Mouse (Mus musculus) heart, postnatal 14 days (tissue): ENCODE measurements at regions not wholly inside any gene's neighbourhood (a gene's known extent, or its start where the extent isn't known, plus 50 kb on each side); places are given as distances from the start of the nearest gene placed in this dataset.

ENCODE experiments used
- DNase-seq, 2 experiments: peaks; one replicate each; pipeline ENCODE4 v3.0.0; 2021 to 2022
- intact Hi-C: fragments of 180-260 bp; cut with DNase I; formaldehyde crosslinking; loops from one replicate; pipeline ENCODE4 v1.15.1; 2025

DNA sequence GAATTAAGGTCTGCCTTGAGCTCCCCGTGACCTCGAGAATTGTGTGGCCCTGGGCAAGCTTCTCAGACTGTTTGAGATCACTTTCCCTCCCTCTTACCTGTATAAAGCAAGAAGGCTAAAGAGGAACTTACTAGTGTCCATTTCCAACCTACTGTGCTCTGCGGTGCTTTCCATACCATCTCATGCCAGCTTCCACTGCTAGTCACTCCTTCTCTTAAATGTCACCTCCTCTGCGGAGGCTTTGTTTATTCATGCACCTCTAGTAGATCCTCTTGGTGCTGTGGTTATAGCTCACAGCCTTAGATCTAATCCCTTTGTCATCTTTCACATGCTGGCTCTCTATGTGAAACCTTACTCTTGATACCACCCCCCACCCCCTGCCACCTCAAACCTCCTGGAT lies 2310.3 kb upstream of the Lrrc6 start:
- intact Hi-C loops = no loop called here
- no peak for DNase-seq

- intact Hi-C loops = no loop called here
- no peak for DNase-seq
Observed at GRCm38 (mm10) chr15:68810593-68810992, 2309.9 kb upstream of the Lrrc6 start.

DNA sequence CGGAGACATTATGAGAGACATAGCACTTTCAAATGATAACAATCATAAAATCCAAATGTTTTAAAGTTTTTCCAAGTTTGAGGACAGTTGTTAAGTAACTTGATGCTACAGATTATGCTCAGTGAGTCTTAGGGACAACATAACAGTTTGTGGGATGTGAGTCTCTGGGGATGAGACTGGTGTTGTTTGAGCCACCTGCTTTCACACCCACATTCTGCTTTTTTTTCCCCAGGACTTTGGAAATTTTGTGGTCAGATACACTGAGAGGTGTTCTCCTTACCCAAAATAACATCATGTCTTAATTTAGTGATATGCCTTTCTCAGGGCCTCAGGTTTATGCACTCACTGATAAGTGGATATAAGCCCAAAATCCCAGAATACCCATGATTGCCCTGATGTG lies 2307.5 kb upstream of the Lrrc6 start:
- intact Hi-C loops = no loop called here

DNA sequence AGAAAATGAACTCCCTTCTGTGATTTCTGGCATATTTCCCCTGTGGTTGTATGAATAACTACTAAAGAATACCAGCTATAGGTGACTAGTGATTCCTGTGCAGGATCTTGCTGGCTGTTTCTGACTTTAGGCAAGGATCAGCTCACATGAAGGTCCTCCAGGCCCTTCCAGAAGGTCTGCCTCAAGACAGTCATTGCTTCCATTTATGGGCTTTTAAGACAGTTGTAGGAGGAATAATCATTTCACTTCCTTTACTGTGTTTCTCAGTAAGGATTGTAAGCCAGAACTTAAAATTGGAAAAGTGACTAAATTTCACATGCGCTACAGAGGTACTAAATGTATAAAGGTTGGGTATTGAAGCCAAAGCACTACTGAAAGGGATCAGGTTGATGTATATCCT lies 2303.5 kb upstream of the Lrrc6 start:
- intact Hi-C loops = no loop called here

More for the DNA sequence above, 2307.5 kb upstream of the Lrrc6 start:
- no peak for DNase-seq

DNA sequence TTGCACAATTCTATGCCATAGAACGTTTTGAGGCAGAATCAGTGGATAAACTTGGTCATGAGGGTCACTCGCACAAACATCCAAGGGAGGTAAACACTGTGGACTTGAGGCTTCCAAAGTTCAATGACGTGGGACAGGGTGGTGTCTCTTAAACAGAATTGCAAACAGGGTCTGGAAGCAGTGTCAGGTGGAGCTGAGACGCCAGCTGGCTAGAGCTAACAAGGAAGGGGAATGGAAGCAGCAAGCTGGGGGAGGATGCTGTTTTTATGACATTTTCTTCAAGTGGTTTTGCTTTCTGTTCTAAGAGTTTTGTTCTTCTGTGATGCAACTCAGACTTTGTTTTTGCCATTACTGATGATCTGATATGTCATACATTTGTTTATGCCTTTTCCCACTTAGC lies 2301.1 kb upstream of the Lrrc6 start:
- no peak for DNase-seq
- intact Hi-C loops = no loop called here

More for the DNA sequence above, 2303.5 kb upstream of the Lrrc6 start:
- DNase-seq = no peak

- no peak for DNase-seq
- intact Hi-C loops = no loop called here
Observed at GRCm38 (mm10) chr15:68797406-68797805, 2296.7 kb upstream of the Lrrc6 start.

DNA sequence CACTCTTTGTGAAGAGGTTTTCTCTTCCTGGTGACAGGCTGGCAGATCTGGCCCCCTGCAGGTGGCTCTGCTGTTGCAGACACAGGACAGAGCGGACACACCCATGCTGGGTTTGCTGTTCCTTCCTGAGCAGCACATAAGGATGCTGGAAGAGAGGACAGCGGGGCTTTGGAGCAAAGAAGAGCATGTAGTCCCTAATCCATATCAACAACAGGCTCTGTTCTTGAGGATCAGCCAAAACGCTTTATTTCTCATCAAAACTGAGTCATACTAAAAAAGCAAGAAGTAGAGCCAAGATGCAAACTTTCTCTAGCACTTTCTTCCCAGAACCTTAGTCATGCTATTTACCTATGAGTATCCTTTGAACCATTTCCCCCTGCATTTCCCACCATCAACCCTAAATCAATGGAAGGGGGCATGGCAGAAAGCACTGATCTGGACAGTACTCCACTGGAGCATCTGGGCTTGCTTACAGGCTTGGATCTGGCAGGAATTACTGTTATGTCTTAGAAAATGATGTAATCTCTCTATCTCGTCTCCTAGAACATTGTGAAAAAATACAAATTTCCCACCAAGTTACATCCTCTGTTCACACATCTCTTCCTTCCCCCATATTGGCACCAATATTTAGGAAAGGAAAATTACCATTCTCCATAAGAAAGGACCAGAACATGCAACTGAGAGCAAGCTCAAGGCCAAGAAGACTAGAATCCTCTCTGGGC lies 2294.7 kb upstream of the Lrrc6 start:
- intact Hi-C loops = no loop called here
- DNase-seq = peak; percentile 1 to 10

GRCm38 (mm10) chr15:68759948-68760347 lies 2259.2 kb upstream of the Lrrc6 start:
- DNase-seq = no peak
- intact Hi-C loops = no loop called here

DNA sequence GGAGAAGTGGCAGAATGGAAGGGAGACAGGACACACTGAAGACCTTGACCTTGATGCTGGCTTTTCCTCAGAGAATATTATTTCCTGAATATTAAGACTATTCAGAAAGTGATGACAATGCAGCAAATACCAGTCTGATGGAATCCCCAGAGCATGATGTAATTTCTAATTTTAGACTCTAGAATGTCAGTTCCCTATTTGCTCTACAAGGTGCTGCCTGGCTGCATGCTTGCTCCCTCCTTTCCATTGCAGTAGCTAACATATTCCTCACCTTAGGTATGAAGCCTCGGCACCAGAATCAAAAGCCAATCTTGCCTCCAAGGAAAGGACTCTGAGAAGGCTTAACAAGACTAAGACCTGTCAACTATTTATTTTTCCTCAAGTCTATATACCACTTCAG lies 2254.5 kb upstream of the Lrrc6 start:
- DNase-seq = no peak
- intact Hi-C loops = no loop called here

- intact Hi-C loops = no loop called here
- no peak for DNase-seq
Observed at GRCm38 (mm10) chr15:68754834-68755233, 2254.1 kb upstream of the Lrrc6 start.

DNA sequence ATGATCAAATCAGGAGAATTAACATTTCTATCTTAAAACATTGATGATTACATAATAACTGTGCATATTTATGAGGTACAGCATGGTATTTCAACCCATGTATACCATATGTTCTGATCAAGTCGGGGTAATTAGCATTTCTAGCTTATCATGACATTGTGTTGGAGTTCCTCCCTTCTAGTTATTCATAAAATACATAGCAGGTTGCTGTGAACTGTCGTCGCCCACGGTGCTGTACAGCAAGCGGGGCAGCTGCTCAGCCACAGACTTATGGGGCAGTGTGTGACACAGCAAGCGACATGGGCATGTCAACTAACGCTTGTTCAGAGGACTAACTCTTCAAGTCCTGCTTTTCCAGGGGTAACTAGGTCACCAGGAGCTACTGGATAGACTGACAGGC lies 2238.6 kb upstream of the Lrrc6 start:
- no peak for DNase-seq
- intact Hi-C loops = no loop called here

- no peak for DNase-seq
- intact Hi-C loops = no loop called here
Observed at GRCm38 (mm10) chr15:68721250-68721649, 2220.5 kb upstream of the Lrrc6 start.

DNA sequence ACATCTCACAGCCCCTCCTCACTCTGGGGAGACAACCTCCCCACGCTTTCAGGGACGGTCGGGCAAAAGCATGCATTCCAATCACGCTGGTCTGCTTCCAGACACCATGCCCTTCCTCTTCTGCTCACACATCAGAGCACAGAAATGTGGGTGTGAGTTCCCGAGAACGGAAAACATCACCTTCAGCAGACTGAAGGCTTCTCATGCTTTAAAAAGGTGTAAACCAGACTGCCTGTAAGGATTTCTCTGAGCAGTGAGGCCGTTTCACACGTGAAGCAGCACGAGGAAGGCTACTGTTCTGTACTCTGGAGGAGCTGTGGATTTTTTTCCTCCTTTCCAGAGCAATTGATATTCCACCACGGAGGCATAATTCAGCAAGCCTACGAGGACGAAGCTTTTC lies 2218.8 kb upstream of the Lrrc6 start:
- DNase-seq = no peak
- intact Hi-C loops = no loop called here

DNA sequence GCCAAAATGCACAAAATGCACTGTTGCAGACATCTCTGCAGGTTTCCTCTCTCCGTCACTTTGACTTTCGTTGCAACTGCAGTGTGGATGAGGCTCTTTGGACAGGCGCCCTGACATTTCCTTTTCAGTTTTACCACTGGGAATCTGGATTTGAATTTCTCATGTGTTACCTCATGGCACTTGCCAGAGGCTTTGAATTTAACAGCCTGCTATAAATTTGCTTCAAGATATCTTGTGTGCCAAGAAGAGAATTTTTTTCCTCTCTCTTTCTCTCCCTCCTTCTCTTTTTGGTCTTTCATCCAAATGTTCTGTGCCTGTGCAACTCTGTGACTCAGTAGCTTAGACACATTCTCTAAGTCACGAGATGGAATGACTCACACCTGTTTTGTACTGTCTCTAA lies 2213.6 kb upstream of the Lrrc6 start:
- intact Hi-C loops = no loop called here
- DNase-seq = no peak

- no peak for DNase-seq
- intact Hi-C loops = no loop called here
Observed at GRCm38 (mm10) chr15:68707306-68707705, 2206.6 kb upstream of the Lrrc6 start.

DNA sequence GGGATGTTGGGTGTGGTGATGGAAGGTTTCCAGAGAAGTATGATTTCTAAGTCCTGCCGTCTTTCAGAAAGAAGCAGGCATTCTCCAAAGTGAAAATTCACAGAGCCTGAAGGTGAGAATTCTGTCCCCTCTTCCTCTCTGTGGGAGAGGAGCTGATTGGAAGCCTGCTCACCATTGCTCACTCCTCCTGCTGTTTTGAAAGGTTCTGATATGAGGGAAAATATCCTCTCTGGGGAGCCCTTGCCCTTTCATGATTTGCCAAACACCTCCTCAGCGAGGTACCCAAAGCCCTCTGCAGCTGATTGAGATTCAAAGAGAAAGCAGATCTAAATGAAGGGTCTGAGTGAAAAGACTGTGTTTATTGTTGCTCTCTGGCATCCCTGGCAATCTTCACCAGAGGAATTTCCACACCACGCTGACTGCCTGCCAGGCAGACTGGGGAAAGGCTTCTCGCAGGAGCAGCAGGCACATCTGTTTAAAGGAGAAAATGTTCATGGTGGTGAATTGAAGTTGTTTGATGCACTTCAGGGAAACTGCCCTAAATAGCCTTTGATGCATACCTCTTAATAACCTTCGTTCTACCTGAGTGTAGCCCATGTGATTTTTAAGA lies 2194.4 kb upstream of the Lrrc6 start:
- intact Hi-C loops = no loop called here
- DNase-seq = no peak

GRCm38 (mm10) chr15:68667462-68667861 lies 2166.8 kb upstream of the Lrrc6 start:
- intact Hi-C loops = no loop called here
- no peak for DNase-seq

GRCm38 (mm10) chr15:68665331-68665730 lies 2164.6 kb upstream of the Lrrc6 start:
- intact Hi-C loops = no loop called here
- no peak for DNase-seq

DNA sequence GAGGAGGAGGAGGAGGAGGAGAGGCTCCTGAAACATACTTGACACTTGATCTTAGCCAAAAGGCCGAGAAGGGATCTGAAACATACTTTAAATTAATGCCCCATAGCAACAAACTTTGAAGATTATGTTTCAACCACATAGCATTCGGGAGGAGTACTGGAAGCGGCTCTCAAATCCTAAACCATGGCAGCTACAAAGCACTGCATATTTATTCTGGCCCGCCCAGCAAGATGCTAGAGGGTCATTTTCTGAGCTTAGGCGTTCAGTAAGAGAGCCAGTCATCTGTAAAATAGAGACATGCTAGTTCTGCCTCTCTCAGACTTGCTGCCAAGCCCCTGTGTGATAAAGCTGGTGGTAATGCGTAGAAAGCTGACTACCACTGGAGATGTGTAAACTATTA lies 2156.0 kb upstream of the Lrrc6 start:
- intact Hi-C loops = no loop called here
- no peak for DNase-seq

DNA sequence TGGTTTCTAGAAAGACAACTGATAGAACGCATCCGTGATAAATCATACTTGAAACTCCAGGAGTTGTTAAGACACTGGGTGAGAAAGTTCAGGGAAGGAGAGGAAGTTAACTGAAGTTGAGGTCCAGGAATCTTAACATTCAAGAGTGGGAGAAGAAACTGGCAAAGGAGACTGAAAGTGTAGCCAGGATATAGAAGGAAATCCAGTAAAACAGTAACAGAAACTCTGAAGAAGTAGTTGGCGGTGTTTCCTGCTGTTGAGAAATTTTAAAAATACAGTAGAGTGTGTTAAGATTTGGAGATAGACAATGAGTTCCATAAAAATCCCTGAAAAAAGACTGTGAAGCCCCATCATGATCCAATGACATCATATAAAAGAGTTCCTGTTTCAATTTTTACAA lies 2154.3 kb upstream of the Lrrc6 start:
- intact Hi-C loops = no loop called here

DNA sequence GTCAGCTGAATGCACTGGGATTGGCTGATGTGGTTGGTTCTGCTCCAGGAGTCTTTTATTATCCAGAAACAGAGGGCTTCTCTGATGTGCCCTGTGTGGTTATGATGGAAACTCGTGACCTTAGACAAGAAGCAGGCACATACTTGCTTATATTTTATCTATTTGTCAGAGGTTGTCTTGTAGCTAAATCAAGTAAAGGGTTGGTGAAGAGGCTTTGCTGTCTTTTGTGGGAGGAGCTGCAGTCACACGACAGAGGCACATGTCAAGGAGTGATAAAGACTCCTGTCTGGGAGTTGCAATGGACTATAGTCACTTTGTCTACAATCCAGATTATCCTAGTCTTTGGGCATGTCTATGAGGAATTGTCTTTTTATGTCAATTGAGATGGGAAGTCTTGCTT lies 2149.9 kb upstream of the Lrrc6 start:
- intact Hi-C loops = no loop called here
- DNase-seq = no peak

More for the DNA sequence above, 2154.3 kb upstream of the Lrrc6 start:
- no peak for DNase-seq

DNA sequence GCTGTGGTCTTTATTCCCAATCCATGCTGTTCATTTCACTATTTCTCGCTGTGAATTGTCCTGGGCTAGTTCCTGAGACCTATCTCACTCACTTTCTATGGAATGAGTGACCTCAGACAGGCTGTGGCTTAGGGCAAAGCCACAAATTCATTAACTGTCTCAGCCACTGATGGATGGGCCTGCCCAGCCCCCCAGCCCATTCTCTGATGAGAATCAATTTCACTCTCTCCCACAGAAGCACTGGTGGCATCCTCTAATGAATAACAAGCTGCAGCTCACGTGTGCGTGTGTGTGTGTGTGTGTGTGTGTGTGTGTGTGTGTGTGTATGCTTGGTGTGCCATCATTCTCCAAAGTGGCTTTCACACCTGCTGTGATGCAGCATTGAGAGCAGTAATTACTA lies 2149.3 kb upstream of the Lrrc6 start:
- intact Hi-C loops = no loop called here
- DNase-seq = no peak

- no peak for DNase-seq
- intact Hi-C loops = no loop called here
Observed at GRCm38 (mm10) chr15:68646865-68647264, 2146.2 kb upstream of the Lrrc6 start.
